Mouse (Mus musculus): ENCODE measurements around the gene Klf4. TPM values are rescaled to one million over a fixed set of nuclear protein-coding genes. Genes with fewer than 3 reads are reported as not detected.
A peak's percentile ranks its signal among the peaks of the same experiment; 100 is the strongest.

Gene Klf4
- total and polyA plus RNA-seq, 3 experiments: 0.51 to 2.9 (median 1.3) TPM

DNA sequence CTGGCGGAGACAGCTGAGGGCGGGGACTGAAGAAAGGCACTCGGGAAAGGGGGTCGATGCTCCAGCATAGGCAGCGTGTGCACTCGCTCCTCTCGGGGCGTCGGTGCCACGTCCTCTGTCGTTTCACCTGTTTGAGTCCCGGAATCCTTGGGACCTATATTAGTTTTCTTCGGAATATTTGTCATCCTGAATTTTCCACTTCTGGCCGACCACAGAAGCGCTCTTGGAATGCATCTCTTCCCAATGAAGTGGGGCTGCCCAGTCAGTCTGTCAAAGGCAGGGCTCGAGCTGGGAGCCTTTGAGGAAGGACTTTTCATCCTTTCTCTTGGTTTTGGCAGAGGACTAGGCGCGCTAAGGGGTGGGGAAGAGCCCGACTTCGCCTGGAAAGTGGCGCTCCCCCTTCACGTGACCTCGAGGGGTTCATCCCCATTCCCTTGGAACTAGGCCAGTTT is 1.6 kb upstream of the Klf4 start:
- H3K4me3 ChIP-seq (replicated peaks in 1 of 3; ENCODE audit: low read depth in 2 of 3, low read length in 2 of 3, poor library complexity in 1 of 3): no peak overlapping the region
- H3K27me3 ChIP-seq (replicated peaks): no peaks in the 10 kb centered on the region
- H3K4me2 ChIP-seq (ENCODE audit: insufficient read depth, low read depth, poor library complexity, severe bottlenecking): no peak overlapping the region
- in situ Hi-C loops (cut with MboI; ENCODE audit: low pct_ligation_motif_present, low pct_unique_long_range_greater_than_20kb, low sequenced_read_pairs): loop anchor here (10.0 kb wide), 2 partner anchors 291 to 681 kb away; no protein-coding TSS in a partner anchor
- no peak overlapping the region for H3K27ac ChIP-seq (ENCODE audit: insufficient read depth, low read depth)
- DNase-seq (ENCODE audit: extremely low read depth): no peak
- no peak for TF ChIP-seq PAX5 (IDR thresholded peaks at IDR 0.05; ENCODE audit: low read length)
- no peak for TF ChIP-seq UBTF (IDR thresholded peaks at IDR 0.05; ENCODE audit: low read depth, low read length)
- TF ChIP-seq SMC3 (IDR thresholded peaks at IDR 0.05; ENCODE audit: low read depth, low read length): no peak
- no peak for TF ChIP-seq MAX (IDR thresholded peaks at IDR 0.05; ENCODE audit: low read length)
- no peak for TF ChIP-seq GABPA (IDR thresholded peaks at IDR 0.05; ENCODE audit: insufficient replicate concordance, low read depth, low read length)
- TF ChIP-seq ETS1 (conservative IDR thresholded peaks at IDR 0.05; ENCODE audit: low read depth, low read length): no peak
- TF ChIP-seq JUN (IDR thresholded peaks at IDR 0.05; ENCODE audit: insufficient read depth, low read depth, low read length): no peak
- no peak for TF ChIP-seq ZC3H11A (IDR thresholded peaks at IDR 0.05; ENCODE audit: low read depth, low read length)
- no peak for TF ChIP-seq CHD1 (IDR thresholded peaks at IDR 0.05; ENCODE audit: low read depth, low read length)
- no peak for TF ChIP-seq E2F4 (IDR thresholded peaks at IDR 0.05; ENCODE audit: insufficient replicate concordance, low read depth, low read length)
- TF ChIP-seq MYC (IDR thresholded peaks at IDR 0.05; ENCODE audit: low read depth, low read length): no peak
- TF ChIP-seq RCOR1 (conservative IDR thresholded peaks at IDR 0.05; ENCODE audit: low read depth, low read length): no peak
- no peak for TF ChIP-seq ZNF384 (IDR thresholded peaks at IDR 0.05; ENCODE audit: low read depth, low read length)
- TF ChIP-seq ZKSCAN1 (IDR thresholded peaks at IDR 0.05; ENCODE audit: borderline replicate concordance, low read depth, low read length): no peak
- TF ChIP-seq IRF4 (IDR thresholded peaks at IDR 0.05; ENCODE audit: low read depth, low read length): no peak
- no peak for TF ChIP-seq POLR2A (IDR thresholded peaks at IDR 0.05; ENCODE audit: low read depth, low read length)
- TF ChIP-seq NRF1 (IDR thresholded peaks at IDR 0.05; ENCODE audit: low read depth, low read length): no peak
- no peak for TF ChIP-seq MEF2A (IDR thresholded peaks at IDR 0.05; ENCODE audit: borderline replicate concordance, low read depth, low read length)
- dilution Hi-C loops (cut with MboI; ENCODE audit: extremely low pct_ligation_motif_present, extremely low pct_unique_long_range_greater_than_20kb, low sequenced_read_pairs): no loop called here
- peaks cover 15 to 16% of the 10 kb centered on the region in 2 experiments for H3K4me1 ChIP-seq (ENCODE audit: control insufficient read depth in 1 of 2, insufficient read depth in 2 of 2)
- peaks cover 15% of the 10 kb centered on the region for H3K9me3 ChIP-seq (replicated peaks; ENCODE audit: low read length)
- no peaks in the 10 kb centered on the region for H3K79me2 ChIP-seq (replicated peaks; ENCODE audit: control insufficient read depth, extremely low read depth, insufficient read depth, poor library complexity, severe bottlenecking)
- H3K36me3 ChIP-seq (replicated peaks in 1 of 2; ENCODE audit: control insufficient read depth in 1 of 2, insufficient read depth in 1 of 2, low read length in 1 of 2): peaks cover 0 to 14% of the 10 kb centered on the region in 2 experiments
- no peak overlapping the region for H3K9ac ChIP-seq (ENCODE audit: insufficient read depth, low read depth)

DNA sequence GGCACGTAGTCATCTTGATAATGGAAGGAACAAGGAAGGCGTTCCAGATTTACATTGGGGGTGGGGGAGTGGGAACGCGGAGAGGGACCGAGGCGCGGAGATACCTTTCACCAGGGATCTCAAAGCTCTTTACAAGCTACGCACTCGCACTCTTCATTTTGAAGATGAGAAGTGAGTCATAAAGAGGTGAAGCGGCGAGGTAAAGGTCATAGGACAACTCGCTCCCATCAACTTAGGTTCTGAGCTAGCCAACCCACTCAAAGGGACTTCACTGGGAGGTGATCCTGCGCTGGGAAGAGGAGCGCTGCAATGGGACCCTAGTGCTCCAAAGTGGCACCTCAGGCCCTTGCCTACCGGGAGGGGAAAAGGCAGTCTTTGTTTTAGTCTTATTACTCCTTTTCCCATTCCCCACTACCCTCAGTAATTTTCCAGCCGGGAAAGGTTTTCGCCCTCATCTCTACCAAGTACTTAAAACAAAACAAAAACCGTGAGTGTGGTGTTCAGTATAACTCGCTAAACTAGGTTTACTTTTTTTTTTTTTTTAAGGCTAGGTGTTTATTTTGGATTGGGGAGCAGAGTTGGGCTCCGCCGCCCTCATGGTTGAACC is 1.0 kb upstream of the Klf4 start:
- Histone ChIP-seq H3K9ac (ENCODE audit: insufficient read depth, low read depth) (peak overlapping the region; percentile 66), H3K4me2 (ENCODE audit: insufficient read depth, low read depth, poor library complexity, severe bottlenecking) (peak overlapping the region; percentile 65), H3K36me3 (replicated peaks in 1 of 2; ENCODE audit: control insufficient read depth in 1 of 2, insufficient read depth in 1 of 2, low read length in 1 of 2) (peaks cover 0 to 14% of the 10 kb centered on the region in 2 experiments), H3K27ac (ENCODE audit: insufficient read depth, low read depth) (no peak overlapping the region), H3K4me3 (replicated peaks in 1 of 3; ENCODE audit: low read depth in 2 of 3, low read length in 2 of 3, poor library complexity in 1 of 3) (peak overlapping the region; percentile 30 to 71 (median 61)), H3K4me1 (ENCODE audit: control insufficient read depth in 1 of 2, insufficient read depth in 2 of 2) (peaks cover 15 to 16% of the 10 kb centered on the region in 2 experiments), H3K9me3 (replicated peaks; ENCODE audit: low read length) (peaks cover 15% of the 10 kb centered on the region), H3K27me3 (replicated peaks) (no peaks in the 10 kb centered on the region), H3K79me2 (replicated peaks; ENCODE audit: control insufficient read depth, extremely low read depth, insufficient read depth, poor library complexity, severe bottlenecking) (no peaks in the 10 kb centered on the region)
- peak; percentile 9 for DNase-seq (ENCODE audit: extremely low read depth)
- dilution Hi-C loops (cut with MboI; ENCODE audit: extremely low pct_ligation_motif_present, extremely low pct_unique_long_range_greater_than_20kb, low sequenced_read_pairs) (no loop called here), in situ Hi-C loops (cut with MboI; ENCODE audit: low pct_ligation_motif_present, low pct_unique_long_range_greater_than_20kb, low sequenced_read_pairs) (loop anchor here (10.0 kb wide), 2 partner anchors 292 to 682 kb away; no protein-coding TSS in a partner anchor)
- TF ChIP-seq ZKSCAN1 (IDR thresholded peaks at IDR 0.05; ENCODE audit: borderline replicate concordance, low read depth, low read length) (no peak), UBTF (IDR thresholded peaks at IDR 0.05; ENCODE audit: low read depth, low read length) (no peak), MEF2A (IDR thresholded peaks at IDR 0.05; ENCODE audit: borderline replicate concordance, low read depth, low read length) (no peak), ZNF384 (IDR thresholded peaks at IDR 0.05; ENCODE audit: low read depth, low read length) (no peak), TBP (conservative IDR thresholded peaks at IDR 0.05; ENCODE audit: low read depth, low read length) (no peak), JUN (IDR thresholded peaks at IDR 0.05; ENCODE audit: insufficient read depth, low read depth, low read length) (no peak), KAT2A (IDR thresholded peaks at IDR 0.05; ENCODE audit: insufficient replicate concordance, low read length) (no peak), ETS1 (conservative IDR thresholded peaks at IDR 0.05; ENCODE audit: low read depth, low read length) (no peak), HCFC1 (IDR thresholded peaks at IDR 0.05; ENCODE audit: low read depth, low read length) (no peak), CHD2 (IDR thresholded peaks at IDR 0.05; ENCODE audit: low read length) (no peak), MXI1 (IDR thresholded peaks at IDR 0.05; ENCODE audit: low read depth, low read length) (no peak)

Measured in CH12.LX (cell line).